Mouse (Mus musculus) cortical plate, adult 2 months (tissue): Measurements from ENCODE around the gene Gna14. TPM values are rescaled to one million over a fixed set of nuclear protein-coding genes. Genes with fewer than 3 reads are reported as not detected.

ENCODE experiments used
- H3K27ac ChIP-seq: fragments of 200-500 bp; 2 replicates; pipeline ENCODE4 v1.5.1; 2012; ENCODE audit warnings: low read length, control low read depth, inconsistent platforms; ENCODE audit not compliant: insufficient read depth
- H3K4me1 ChIP-seq: fragments of 200-500 bp; 2 replicates; pipeline ENCODE4 v1.6.1; 2011; ENCODE audit warnings: low read length; ENCODE audit not compliant: control insufficient read depth, insufficient read depth
- H3K4me3 ChIP-seq: fragments of 200-500 bp; 2 replicates; pipeline ENCODE4 v1.5.1; 2011; ENCODE audit warnings: mild to moderate bottlenecking, low read length, control low read depth; ENCODE audit not compliant: insufficient read depth
- CTCF ChIP-seq: fragments of 200-500 bp; IDR thresholded peaks from 2 replicates; pipeline ENCODE4 v1.5.1; 2011; ENCODE audit warnings: mild to moderate bottlenecking, control low read depth, low read length; ENCODE audit not compliant: insufficient read depth; ENCODE audit errors: extremely low read depth
- POLR2A ChIP-seq: fragments of 200-500 bp; IDR thresholded peaks from 2 replicates; pipeline ENCODE4 v1.6.1; 2011; ENCODE audit warnings: mild to moderate bottlenecking, low read length, control low read depth; ENCODE audit not compliant: insufficient read depth; ENCODE audit errors: extremely low read depth
- polyA plus RNA-seq: library from polyadenylated mRNA; depleted of rRNA; stranded (reverse); fragments of >200 nt; gene quantifications from 2 replicates; pipeline ENCODE4 v1.2.3, GENCODE M21; 2012

Gna14 gene
- polyA plus RNA-seq, 1 experiment, result 0.29 TPM

DNA sequence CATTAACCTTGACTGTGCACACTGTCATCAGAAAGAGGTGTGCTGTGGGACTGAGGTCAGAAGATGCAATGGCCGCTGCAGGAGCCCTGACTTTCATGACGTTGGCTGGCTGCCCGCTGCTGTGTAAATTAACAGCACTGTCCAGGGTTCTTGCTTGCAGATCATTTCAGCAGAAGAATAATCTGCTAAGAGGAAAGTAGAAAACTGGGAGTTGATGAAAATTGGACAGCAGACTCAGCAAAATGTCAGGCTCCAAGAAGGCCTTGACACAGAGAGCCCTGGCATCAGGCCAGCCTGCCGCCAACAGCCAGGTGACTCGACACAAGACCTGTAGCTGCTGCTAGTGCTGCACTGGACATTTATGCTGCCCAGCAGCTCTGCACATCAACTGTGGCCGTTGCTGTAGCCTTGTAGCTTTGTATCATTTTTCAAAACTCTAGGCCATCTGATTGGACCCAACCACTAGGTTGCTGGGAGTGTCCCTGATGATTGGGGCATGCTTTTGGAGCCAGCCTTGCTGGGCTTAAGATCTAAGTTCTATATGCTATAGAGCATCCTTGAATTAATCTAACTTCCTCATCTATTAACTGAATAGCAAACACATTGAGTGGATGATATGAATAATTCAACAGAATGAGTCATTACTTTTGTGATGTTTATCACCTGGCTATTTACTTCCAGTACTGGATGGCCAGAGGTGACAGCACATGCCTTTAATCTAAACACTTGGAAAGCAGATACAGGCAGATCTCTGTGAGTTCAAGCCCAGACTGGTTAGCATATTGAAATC, 12.5 kb downstream of the Gna14 start:
- H3K27ac ChIP-seq, result no peak overlapping the region

DNA sequence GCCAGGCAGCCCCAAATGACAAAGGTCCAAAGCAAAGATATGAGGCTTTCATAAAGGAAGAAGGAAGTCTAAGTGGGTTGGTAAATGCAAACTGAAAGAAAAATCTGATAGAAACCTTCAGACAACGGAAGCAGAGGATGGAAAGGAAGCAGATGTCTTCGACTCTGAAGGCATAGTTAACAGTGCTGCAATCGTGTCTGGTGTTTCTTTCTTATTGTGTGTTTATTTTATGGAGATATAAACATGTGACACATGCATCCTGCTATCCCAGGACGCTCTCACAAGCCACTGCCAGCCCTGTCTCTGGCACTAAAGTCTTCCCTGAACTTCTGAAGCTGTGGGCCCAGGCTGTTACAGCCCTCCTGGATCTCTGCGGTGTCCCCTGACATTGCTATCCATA, 13.2 kb downstream of the Gna14 start:
- no peaks in the 10 kb centered on the region for H3K4me1 ChIP-seq
- H3K27ac ChIP-seq, result no peak overlapping the region
- no peak overlapping the region for H3K4me3 ChIP-seq
- TF ChIP-seq POLR2A, result no peak
- no peak for TF ChIP-seq CTCF

More for the DNA sequence above, 12.5 kb downstream of the Gna14 start:
- TF ChIP-seq CTCF (no peak), POLR2A (no peak)
- no peak overlapping the region for H3K4me3 ChIP-seq
- H3K4me1 ChIP-seq, result no peaks in the 10 kb centered on the region

DNA sequence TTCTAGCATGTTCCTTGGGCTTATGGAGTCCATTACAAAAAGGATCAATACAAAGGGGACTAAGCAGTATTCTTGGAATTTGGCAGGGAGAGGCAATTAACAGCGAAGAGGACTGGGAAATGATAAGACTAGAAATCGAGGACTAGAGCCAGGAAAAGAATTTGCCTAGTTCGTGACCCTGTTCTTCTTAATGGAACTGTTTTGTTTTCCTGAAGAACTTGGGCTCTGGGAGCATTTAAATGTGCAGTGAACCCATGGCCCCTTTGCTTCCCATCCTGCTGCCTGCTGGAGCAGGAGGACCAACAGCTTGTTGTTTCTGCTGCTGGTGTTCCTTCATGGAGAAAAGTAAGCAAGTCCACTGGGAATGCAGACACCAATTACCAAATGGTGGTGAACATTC, 15.3 kb downstream of the Gna14 start:
- no peak for TF ChIP-seq CTCF
- TF ChIP-seq POLR2A, result no peak
- Histone ChIP-seq H3K27ac (no peak overlapping the region), H3K4me1 (no peaks in the 10 kb centered on the region), H3K4me3 (no peak overlapping the region)

DNA sequence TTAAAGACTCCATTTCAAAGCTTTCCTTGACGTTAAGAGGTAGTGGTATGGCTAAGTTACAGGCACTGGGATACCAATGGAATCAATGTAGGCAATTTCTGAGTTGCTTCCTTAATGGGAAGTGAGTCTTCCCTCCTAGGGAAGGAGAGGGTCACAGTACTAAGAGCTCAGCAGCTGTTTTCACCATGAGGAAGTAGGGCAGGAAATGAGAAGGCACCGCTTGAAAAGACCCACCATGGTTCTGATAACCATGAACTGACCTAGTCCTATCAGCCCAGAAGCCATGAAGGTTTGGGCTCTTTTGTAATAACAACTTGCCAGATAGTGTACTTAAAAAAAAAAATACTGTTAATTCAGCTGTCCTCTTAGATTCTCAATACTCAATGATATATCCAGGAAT, 20.6 kb downstream of the Gna14 start:
- Histone ChIP-seq H3K4me1 (no peaks in the 10 kb centered on the region), H3K4me3 (no peak overlapping the region), H3K27ac (no peak overlapping the region)
- no peak for TF ChIP-seq CTCF
- no peak for TF ChIP-seq POLR2A

DNA sequence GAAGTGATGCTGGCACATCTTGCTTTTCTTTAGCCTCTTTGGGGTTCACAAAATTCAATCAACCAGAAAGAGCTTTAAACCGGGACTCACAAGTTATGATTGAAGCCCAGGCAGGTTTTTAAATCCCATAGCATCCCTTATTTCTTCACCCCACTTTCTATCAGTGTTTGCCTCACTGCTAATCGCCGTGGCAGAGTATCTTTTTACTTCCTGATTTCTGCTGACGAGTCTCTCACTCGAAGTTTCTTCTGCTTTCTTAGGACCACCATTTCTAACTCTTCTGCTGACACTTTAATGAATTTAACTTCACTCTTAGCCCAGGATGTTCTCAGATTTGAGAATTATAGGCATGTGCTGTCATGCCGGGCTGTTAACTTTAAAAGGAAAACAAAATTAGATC, 21.6 kb downstream of the Gna14 start:
- Histone ChIP-seq H3K4me3 (no peak overlapping the region), H3K27ac (no peak overlapping the region), H3K4me1 (no peaks in the 10 kb centered on the region)
- TF ChIP-seq CTCF (no peak), POLR2A (no peak)

DNA sequence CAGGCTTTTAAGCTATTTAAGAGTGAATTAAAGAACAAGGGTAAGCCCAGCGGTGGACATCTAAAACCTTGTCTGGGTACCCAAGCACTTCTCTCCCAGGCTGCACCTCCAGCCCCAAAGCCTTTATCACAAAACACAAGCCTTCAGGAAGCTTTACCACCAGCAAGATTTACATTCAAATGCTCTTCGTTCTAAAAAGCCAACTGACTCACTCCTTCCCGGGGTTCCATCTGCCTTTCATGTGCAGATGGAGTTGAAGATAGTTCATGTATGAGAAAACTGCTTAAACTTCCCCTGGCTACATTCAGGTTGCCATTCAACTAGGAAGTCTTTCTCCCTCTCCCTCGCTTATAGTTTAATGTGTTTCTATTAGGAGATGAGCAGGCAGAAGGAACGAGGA, 23.8 kb downstream of the Gna14 start:
- H3K4me3 ChIP-seq, result no peak overlapping the region
- TF ChIP-seq CTCF (no peak), POLR2A (no peak)
- H3K4me1 ChIP-seq, result no peaks in the 10 kb centered on the region
- no peak overlapping the region for H3K27ac ChIP-seq

DNA sequence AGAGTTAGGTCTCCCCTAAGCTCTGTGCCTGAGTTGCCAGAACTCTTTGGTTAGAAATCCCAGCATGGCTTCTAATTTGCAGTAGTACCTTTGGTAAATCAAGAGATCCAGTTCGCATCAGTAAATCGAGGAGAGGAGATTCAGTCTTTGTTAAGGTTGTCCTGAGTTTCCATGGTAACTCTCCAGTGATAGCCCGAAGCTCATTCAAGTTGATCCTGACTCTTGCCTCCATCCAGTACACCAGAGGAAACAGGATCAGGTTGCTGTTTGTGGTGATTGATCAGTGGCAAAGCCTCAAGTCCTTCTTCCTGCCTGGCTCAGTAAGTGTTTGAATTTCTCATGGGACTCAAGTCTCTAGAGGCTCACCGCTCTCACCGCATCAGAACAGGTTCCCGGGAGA, 24.7 kb downstream of the Gna14 start:
- Histone ChIP-seq H3K4me1 (no peaks in the 10 kb centered on the region), H3K4me3 (no peak overlapping the region), H3K27ac (no peak overlapping the region)
- no peak for TF ChIP-seq CTCF

DNA sequence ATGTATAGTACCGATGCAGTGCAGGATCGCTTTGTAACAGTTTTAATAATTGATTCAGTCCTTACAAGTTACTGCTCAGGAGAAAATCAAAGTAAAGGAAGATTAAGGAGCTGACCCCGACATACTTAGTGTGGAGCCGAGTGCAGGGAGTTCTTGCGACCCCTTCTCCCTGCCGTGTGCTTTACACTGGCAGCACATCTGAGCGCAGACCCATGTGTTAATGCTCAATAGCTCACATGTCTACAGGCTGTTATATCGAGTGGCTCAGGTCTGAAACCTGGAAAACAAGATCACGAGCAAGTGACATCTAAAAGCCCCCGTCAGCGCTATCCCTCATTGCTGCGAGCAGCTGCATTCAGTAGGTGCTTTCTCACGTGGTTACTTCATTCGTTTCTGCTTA, 25.3 kb downstream of the Gna14 start:
- Histone ChIP-seq H3K4me1 (no peaks in the 10 kb centered on the region), H3K4me3 (no peak overlapping the region), H3K27ac (no peak overlapping the region)
- TF ChIP-seq CTCF (no peak), POLR2A (no peak)

DNA sequence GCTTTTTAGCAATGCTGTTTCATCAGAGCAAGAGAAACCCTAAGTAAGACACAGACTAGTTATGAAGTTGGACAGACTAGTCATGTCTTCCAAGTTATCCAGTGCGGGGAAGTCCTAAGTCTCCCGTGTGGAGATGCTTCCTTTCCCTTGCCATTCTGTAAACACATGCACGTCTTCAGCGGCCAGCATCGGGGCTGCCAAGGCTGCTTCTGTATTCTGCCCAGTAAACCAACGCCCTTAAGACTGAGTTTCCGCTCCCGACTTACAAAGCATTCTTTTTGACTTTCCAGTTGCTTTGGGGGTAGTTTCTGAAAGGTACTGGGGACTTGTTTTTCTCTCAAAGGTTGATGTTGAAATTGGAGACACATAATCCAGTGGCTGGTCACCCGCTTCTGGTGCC, 26.9 kb downstream of the Gna14 start:
- H3K4me1 ChIP-seq, result no peaks in the 10 kb centered on the region
- no peak overlapping the region for H3K4me3 ChIP-seq
- TF ChIP-seq CTCF (no peak), POLR2A (no peak)
- H3K27ac ChIP-seq, result no peak overlapping the region

DNA sequence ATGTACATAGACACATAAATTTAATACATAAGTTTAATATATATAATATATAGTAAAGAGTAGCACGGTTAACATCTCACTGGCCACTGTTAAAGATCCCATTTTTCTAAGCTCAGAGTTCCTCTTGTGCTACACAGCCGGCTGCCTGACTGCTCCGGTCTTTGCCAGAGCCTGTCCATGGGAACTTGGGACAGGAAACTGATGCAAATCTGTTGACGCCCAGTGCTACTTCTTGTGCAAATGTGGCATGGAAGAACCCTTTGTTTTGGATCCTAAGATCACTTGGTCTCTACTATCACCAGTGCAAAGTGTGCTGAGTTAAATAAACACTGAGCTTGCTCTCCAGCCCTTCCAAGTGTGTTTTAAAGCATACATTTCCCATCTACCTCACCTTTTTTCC, 29.2 kb downstream of the Gna14 start:
- Histone ChIP-seq H3K27ac (no peak overlapping the region), H3K4me1 (no peaks in the 10 kb centered on the region), H3K4me3 (no peak overlapping the region)
- no peak for TF ChIP-seq POLR2A
- TF ChIP-seq CTCF, result no peak

DNA sequence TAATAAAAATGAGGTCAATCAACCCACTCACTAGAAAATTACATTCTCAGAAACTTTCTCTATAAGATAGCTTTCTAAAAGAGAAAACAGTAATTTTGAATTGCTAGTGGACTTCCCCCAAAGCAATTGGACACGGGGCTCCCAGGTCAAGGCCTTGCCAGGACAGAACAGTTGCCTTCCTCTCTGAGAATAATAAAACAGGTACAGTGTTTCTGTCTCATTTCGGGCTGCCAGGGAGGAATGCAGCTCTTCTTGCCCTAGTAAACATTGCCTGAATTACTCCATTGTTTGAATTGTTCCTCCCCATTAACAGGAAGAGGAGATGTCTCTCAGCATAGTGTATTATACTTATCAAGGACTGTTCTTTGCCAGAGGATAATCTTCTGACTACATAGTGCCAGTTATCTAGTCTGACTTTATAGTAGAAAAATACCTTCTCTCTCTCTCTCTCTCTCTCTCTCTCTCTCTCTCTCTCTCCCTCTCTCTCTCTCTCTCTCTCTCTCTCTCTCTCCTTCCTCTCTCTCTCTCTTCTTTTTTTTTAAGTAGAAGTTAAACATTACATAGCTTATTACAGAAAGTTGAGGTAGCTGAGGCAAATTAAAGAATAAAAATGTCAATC, 33.3 kb downstream of the Gna14 start:
- H3K4me1 ChIP-seq, result no peaks in the 10 kb centered on the region
- TF ChIP-seq POLR2A (no peak), CTCF (no peak)
- no peak overlapping the region for H3K4me3 ChIP-seq
- H3K27ac ChIP-seq, result no peak overlapping the region
